Mouse (Mus musculus) liver, postnatal 0 days (tissue): ENCODE results near the gene Zscan26.

Experiments
- CTCF ChIP-seq: sonication (generic); IDR thresholded peaks from 2 replicates; pipeline ENCODE4 v1.5.1; 2016; ENCODE audit warnings: antibody characterized with exemption, low read depth
- EP300 ChIP-seq: IDR thresholded peaks from 2 replicates; pipeline ENCODE4 v1.6.1; 2016; ENCODE audit warnings: antibody characterized with exemption, low read depth, mild to moderate bottlenecking

DNA sequence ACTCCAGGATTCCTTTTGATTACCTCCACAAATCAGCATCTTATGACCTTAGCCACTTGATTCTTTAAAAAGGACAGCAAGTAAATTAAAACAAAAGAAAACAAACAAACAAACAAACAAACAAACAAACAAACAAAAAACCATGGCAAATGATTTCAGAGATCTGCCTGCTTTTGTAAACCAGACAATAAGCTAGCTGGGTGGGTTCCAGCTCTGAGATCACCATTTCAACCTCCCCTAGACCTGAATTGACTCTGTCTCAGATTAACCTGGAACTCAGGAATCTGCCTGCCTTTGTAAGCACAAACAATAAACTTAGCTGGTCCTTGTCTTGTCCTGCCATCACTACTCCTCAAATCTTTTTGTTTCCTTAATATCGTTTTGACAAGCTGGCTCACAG lies 33.4 kb upstream of the Zscan26 start:
- no peak for TF ChIP-seq CTCF
- no peak for TF ChIP-seq EP300
